ENCODE assay signal across 8 mouse cellular contexts in the genomic region with DNA sequence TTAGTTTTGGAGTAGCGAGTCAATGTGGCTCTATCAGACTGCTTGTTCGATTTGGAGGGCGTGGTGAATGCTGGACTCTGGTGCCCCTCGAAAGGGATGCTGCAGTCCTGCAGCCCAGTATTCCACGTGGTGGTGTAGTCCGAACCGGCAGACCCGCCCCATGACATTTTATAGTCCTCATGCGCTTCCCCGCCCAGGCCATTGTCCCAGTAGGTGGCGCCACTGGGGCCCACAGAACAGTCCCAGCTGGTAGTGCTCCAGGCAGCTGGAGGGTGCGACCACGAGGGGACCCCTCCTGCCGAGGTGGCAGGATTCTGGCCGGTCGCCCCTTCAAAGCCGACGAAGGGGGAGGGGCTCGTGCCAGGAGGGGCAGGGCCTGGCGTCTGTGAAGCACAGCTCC. TPM values are rescaled to one million over a fixed set of nuclear protein-coding genes. Genes with fewer than 3 reads are reported as not detected.
DNase-seq lines count a peak whose midpoint lies in the region; ATAC-seq and TF ChIP-seq lines count a peak whose summit lies in the region.

No protein-coding gene starts in this region.

- peak overlapping the region; percentile 17; the same call in 1 of the 2 replicates for H3K4me2 ChIP-seq in liver, embryonic 16.5 days (ENCODE audit: low read depth, low read length)
- peak overlapping the region; percentile 40 for H3K4me2 ChIP-seq in neural tube, embryonic 12.5 days (replicated peaks)

- DNase-seq in heart, adult 2 months: peak; percentile 18 to 42
- DNase-seq in heart, adult 11 months: no peak
- peak; percentile 89 for DNase-seq in R1 (ENCODE audit: low read depth, low spot score)
- peak; percentile 75 for DNase-seq in induced T-regulatory cell, adult 2 months (ENCODE audit: low read depth)
- DNase-seq in yolk sac, embryonic 10.5 days (ENCODE audit: low spot score): peak; percentile 46

- H3K4me3 ChIP-seq in heart, adult 2 months: no peak overlapping the region
- no peak overlapping the region for H3K4me3 ChIP-seq in liver, embryonic 16.5 days (ENCODE audit: low read depth, low read length)
- H3K4me3 ChIP-seq in neural tube, embryonic 12.5 days: peak overlapping the region; percentile 16; the same call in 1 of the 2 replicates

- H3K27me3 ChIP-seq in heart, adult 2 months (ENCODE audit: control insufficient read depth, insufficient read depth, low read length): peaks cover 15% of the 10 kb centered on the region
- H3K27me3 ChIP-seq in liver, embryonic 16.5 days (ENCODE audit: control insufficient read depth, insufficient read depth, low read depth, low read length): peaks cover 55% of the 10 kb centered on the region
- H3K27me3 ChIP-seq in neural tube, embryonic 12.5 days (replicated peaks): peaks cover 54% of the 10 kb centered on the region

- TF ChIP-seq EP300 in heart, adult 2 months (IDR thresholded peaks at IDR 0.05; ENCODE audit: insufficient read depth, low read depth, low read length): no peak

- no peaks in the 10 kb centered on the region for H3K4me1 ChIP-seq in heart, adult 2 months (ENCODE audit: control insufficient read depth, insufficient read depth, low read length)
- H3K4me1 ChIP-seq in liver, embryonic 16.5 days (ENCODE audit: control insufficient read depth, low read depth, low read length): no peaks in the 10 kb centered on the region; the same call in 1 of the 2 replicates
- 0 out of 2 replicates have a peak, but pooled peaks cover 5% of the 10 kb centered on the region for H3K4me1 ChIP-seq in neural tube, embryonic 12.5 days

- H3K36me3 ChIP-seq in heart, adult 2 months (ENCODE audit: control insufficient read depth, insufficient read depth, low read length): no peaks in the 10 kb centered on the region
- no peaks in the 10 kb centered on the region for H3K36me3 ChIP-seq in liver, embryonic 16.5 days (ENCODE audit: control insufficient read depth, insufficient read depth)
- H3K36me3 ChIP-seq in neural tube, embryonic 12.5 days: 0 out of 2 replicates have a peak, but pooled peaks cover under 1% of the 10 kb centered on the region

- WGBS in heart, adult 2 months: 2% methylated on average over 20 of the region's 20 CpGs
- WGBS in liver, embryonic 16.5 days (ENCODE audit: insufficient replicate concordance): under 1% methylated on average over 20 of the region's 20 CpGs
- WGBS in neural tube, embryonic 12.5 days: under 1% methylated on average over 20 of the region's 20 CpGs

- peak; percentile 58 for TF ChIP-seq CTCF in heart, adult 2 months (IDR thresholded peaks at IDR 0.05)

- ATAC-seq in erythroid progenitor cell, adult 5-6 weeks (replicated peaks; ENCODE audit: low FRiP score, poor library complexity, severe bottlenecking): peak; percentile 67
- peak; percentile 50; the same call in 1 of the 2 replicates for ATAC-seq in liver, embryonic 16.5 days (ENCODE audit: low read depth)
- peak; percentile 41; the same call in 1 of the 2 replicates for ATAC-seq in neural tube, embryonic 12.5 days (ENCODE audit: low FRiP score, low read depth)

- H3K9me3 ChIP-seq in liver, embryonic 16.5 days (replicated peaks; ENCODE audit: control insufficient read depth, low read length): no peaks in the 10 kb centered on the region
- H3K9me3 ChIP-seq in neural tube, embryonic 12.5 days: no peaks in the 10 kb centered on the region

- no peak overlapping the region for H3K9ac ChIP-seq in heart, adult 2 months (ENCODE audit: low read depth, low read length)
- no peak overlapping the region for H3K9ac ChIP-seq in liver, embryonic 16.5 days (ENCODE audit: low read depth, low read length)
- H3K9ac ChIP-seq in neural tube, embryonic 12.5 days: no peak overlapping the region; the same call in 1 of the 2 replicates

- intact Hi-C loops in heart, adult 2 months (cut with DNase I): no loop called here

- H3K27ac ChIP-seq in heart, adult 2 months: no peak overlapping the region
- H3K27ac ChIP-seq in liver, embryonic 16.5 days (ENCODE audit: low read length): no peak overlapping the region
- H3K27ac ChIP-seq in neural tube, embryonic 12.5 days: no peak overlapping the region

- H3K79me2 ChIP-seq in heart, adult 2 months (replicated peaks; ENCODE audit: control insufficient read depth, insufficient read depth, low read length): no peaks in the 10 kb centered on the region

- no peak for TF ChIP-seq POLR2A in heart, adult 2 months (IDR thresholded peaks at IDR 0.05; ENCODE audit: insufficient read depth, low read depth, low read length)

RNA-seq across cellular contexts. Expression of a gene that starts 1.0 kb away (rescaled TPM):
- not detected for total RNA-seq in heart, adult 2 months (2021)
- polyA plus RNA-seq in heart, adult 2 months (2012; rRNA removed): not detected in 2 replicates
- total RNA-seq in erythroid progenitor cell, adult 5-6 weeks (2015; ENCODE audit: low replicate concordance): not detected in 2 replicates
- total RNA-seq in erythroid progenitor cell, adult 5-6 weeks (2017; ENCODE audit: low replicate concordance): not detected in 2 replicates
- polyA plus RNA-seq in liver, embryonic 16.5 days (2015; fragmentation: Nextera tagmentation; extraction: Ambion mirVana): not detected in 2 replicates
- not detected in 2 replicates for polyA plus RNA-seq in neural tube, embryonic 12.5 days (2016; fragmentation: Nextera tagmentation; extraction: Ambion mirVana)

RNA-seq across cellular contexts. Expression of a gene that starts 8.7 kb away (rescaled TPM):
- total RNA-seq in heart, adult 2 months (2021): 1,000 to 10,000 TPM; 4,061 to 4,696 TPM
- 1,860 and 2,330 TPM in 2 replicates for polyA plus RNA-seq in heart, adult 2 months (2012; rRNA removed)
- total RNA-seq in erythroid progenitor cell, adult 5-6 weeks (2015; ENCODE audit: low replicate concordance): 152 and 165 TPM in 2 replicates
- 128 and 263 TPM in 2 replicates for total RNA-seq in erythroid progenitor cell, adult 5-6 weeks (2017; ENCODE audit: low replicate concordance)
- polyA plus RNA-seq in liver, embryonic 16.5 days (2015; fragmentation: Nextera tagmentation; extraction: Ambion mirVana): 566 and 597 TPM in 2 replicates
- 912 and 934 TPM in 2 replicates for polyA plus RNA-seq in neural tube, embryonic 12.5 days (2016; fragmentation: Nextera tagmentation; extraction: Ambion mirVana)

RNA-seq across cellular contexts. Expression of a gene that starts 15.5 kb away (rescaled TPM):
- total RNA-seq in heart, adult 2 months (2021): 10 to 100 TPM; 47.7 to 51.3 TPM
- polyA plus RNA-seq in heart, adult 2 months (2012; rRNA removed): 25.8 and 29.1 TPM in 2 replicates
- 35.0 and 44.9 TPM in 2 replicates for total RNA-seq in erythroid progenitor cell, adult 5-6 weeks (2015; ENCODE audit: low replicate concordance)
- 11.4 and 26.3 TPM in 2 replicates for total RNA-seq in erythroid progenitor cell, adult 5-6 weeks (2017; ENCODE audit: low replicate concordance)
- polyA plus RNA-seq in liver, embryonic 16.5 days (2015; fragmentation: Nextera tagmentation; extraction: Ambion mirVana): 41.9 and 43.4 TPM in 2 replicates
- 163 and 167 TPM in 2 replicates for polyA plus RNA-seq in neural tube, embryonic 12.5 days (2016; fragmentation: Nextera tagmentation; extraction: Ambion mirVana)

RNA-seq across cellular contexts. Expression of a gene that starts 22.0 kb away (rescaled TPM):
- under 1 TPM in 1 of 2 experiments, not detected in 1; 0.36 TPM for total RNA-seq in heart, adult 2 months (2021)
- 2.8 and 4.8 TPM in 2 replicates for polyA plus RNA-seq in heart, adult 2 months (2012; rRNA removed)
- not detected in 2 replicates for total RNA-seq in erythroid progenitor cell, adult 5-6 weeks (2015; ENCODE audit: low replicate concordance)
- total RNA-seq in erythroid progenitor cell, adult 5-6 weeks (2017; ENCODE audit: low replicate concordance): 2.7 TPM in 1 of 2 replicates, not detected in the other
- polyA plus RNA-seq in liver, embryonic 16.5 days (2015; fragmentation: Nextera tagmentation; extraction: Ambion mirVana): 0.08 and 0.09 TPM in 2 replicates
- 1.6 and 1.9 TPM in 2 replicates for polyA plus RNA-seq in neural tube, embryonic 12.5 days (2016; fragmentation: Nextera tagmentation; extraction: Ambion mirVana)

RNA-seq across cellular contexts. Expression of a gene that starts 30.2 kb away (rescaled TPM):
- total RNA-seq in heart, adult 2 months (2021): 1 to 10 TPM; 3.3 to 3.9 TPM
- polyA plus RNA-seq in heart, adult 2 months (2012; rRNA removed): 3.7 and 4.9 TPM in 2 replicates
- 49.9 and 51.5 TPM in 2 replicates for total RNA-seq in erythroid progenitor cell, adult 5-6 weeks (2015; ENCODE audit: low replicate concordance)
- total RNA-seq in erythroid progenitor cell, adult 5-6 weeks (2017; ENCODE audit: low replicate concordance): 45.6 and 50.1 TPM in 2 replicates
- polyA plus RNA-seq in liver, embryonic 16.5 days (2015; fragmentation: Nextera tagmentation; extraction: Ambion mirVana): 28.5 and 31.8 TPM in 2 replicates
- 39.5 and 45.2 TPM in 2 replicates for polyA plus RNA-seq in neural tube, embryonic 12.5 days (2016; fragmentation: Nextera tagmentation; extraction: Ambion mirVana)
